Mouse (Mus musculus): ENCODE measurements around the gene 9430097D07Rik. TPM values are rescaled to one million over a fixed set of nuclear protein-coding genes. Genes with fewer than 3 reads are reported as not detected.

9430097D07Rik gene
- polyA plus RNA-seq, 1 experiment from 2014 or later, result not detected

GRCm38 (mm10) chr2:32596725-32597124 lies 21.2 kb upstream of the 9430097D07Rik start:
- Histone ChIP-seq H3K27ac (no peak overlapping the region), H3K4me1 (replicated peaks) (peaks cover 10% of the 10 kb centered on the region), H3K4me2 (no peak overlapping the region), H3K4me3 (replicated peaks) (no peak overlapping the region), H3K27me3 (no peaks in the 10 kb centered on the region), H3K9me3 (replicated peaks) (no peaks in the 10 kb centered on the region), H3K36me3 (peaks cover 25% of the 10 kb centered on the region), H3K9ac (no peak overlapping the region)
- 85% methylated on average over 13 of the region's 13 CpGs for WGBS (ENCODE audit: insufficient replicate concordance)
- ATAC-seq (ENCODE audit: low read depth) (no peak), DNase-seq (no peak)

GRCm38 (mm10) chr2:32591249-32591648 lies 15.8 kb upstream of the 9430097D07Rik start:
- DNase-seq (no peak), ATAC-seq (ENCODE audit: low read depth) (no peak)
- Histone ChIP-seq H3K4me1 (replicated peaks) (peaks cover 43% of the 10 kb centered on the region), H3K4me3 (replicated peaks) (no peak overlapping the region), H3K27ac (no peak overlapping the region), H3K4me2 (no peak overlapping the region), H3K9me3 (replicated peaks) (no peaks in the 10 kb centered on the region), H3K36me3 (peaks cover 29% of the 10 kb centered on the region), H3K9ac (no peak overlapping the region), H3K27me3 (no peaks in the 10 kb centered on the region)
- 81% methylated on average over 6 of the region's 6 CpGs for whole genome bisulfite sequencing (ENCODE audit: insufficient replicate concordance)

GRCm38 (mm10) chr2:32590224-32590623 lies 14.7 kb upstream of the 9430097D07Rik start:
- H3K9me3 ChIP-seq (replicated peaks), result no peaks in the 10 kb centered on the region
- 80% methylated on average over 10 of the region's 10 CpGs for WGBS (ENCODE audit: insufficient replicate concordance)
- no peak overlapping the region for H3K4me2 ChIP-seq
- peaks cover 20% of the 10 kb centered on the region for H3K36me3 ChIP-seq
- no peak overlapping the region for H3K4me3 ChIP-seq (replicated peaks)
- peaks cover 44% of the 10 kb centered on the region for H3K4me1 ChIP-seq (replicated peaks)
- no peak for DNase-seq
- H3K27me3 ChIP-seq, result no peaks in the 10 kb centered on the region
- H3K27ac ChIP-seq, result no peak overlapping the region
- ATAC-seq (ENCODE audit: low read depth), result no peak
- no peak overlapping the region for H3K9ac ChIP-seq

GRCm38 (mm10) chr2:32589213-32589795 lies 13.8 kb upstream of the 9430097D07Rik start:
- DNase-seq (no peak), ATAC-seq (ENCODE audit: low read depth) (no peak)
- H3K4me3 ChIP-seq (replicated peaks), result no peak overlapping the region
- no peaks in the 10 kb centered on the region for H3K27me3 ChIP-seq
- 0 out of 2 replicates have a peak overlapping the region, but pooled peaks have one; percentile 9 for H3K27ac ChIP-seq
- peak overlapping the region; percentile 89; the same call in 1 of the 2 replicates for H3K4me2 ChIP-seq
- peaks cover 44% of the 10 kb centered on the region for H3K4me1 ChIP-seq (replicated peaks)
- peaks cover 16% of the 10 kb centered on the region for H3K36me3 ChIP-seq
- 76% methylated on average over 11 of the region's 11 CpGs for WGBS (ENCODE audit: insufficient replicate concordance)
- H3K9me3 ChIP-seq (replicated peaks), result no peaks in the 10 kb centered on the region
- 0 out of 2 replicates have a peak overlapping the region, but pooled peaks have one; percentile 17 for H3K9ac ChIP-seq

- peak overlapping the region; percentile 41; the same call in 1 of the 2 replicates for H3K27ac ChIP-seq
Measured at GRCm38 (mm10) chr2:32587731-32588321, 12.3 kb upstream of the 9430097D07Rik start.

GRCm38 (mm10) chr2:32586871-32587351 lies 11.4 kb upstream of the 9430097D07Rik start, which contains the start of gene St6galnac4:
Gene St6galnac4 (plus strand): TSS chr2:32587095.
- H3K4me2 ChIP-seq, result peak within 1 kb of the TSS; percentile 89
- H3K9ac ChIP-seq, result peak within 1 kb of the TSS; percentile 76
- H3K27me3 ChIP-seq, result 0 out of 2 replicates have a peak, but pooled peaks cover 6% of the 10 kb centered on the region
- peaks cover 9% of the 10 kb centered on the region; the same call in 1 of the 2 replicates for H3K36me3 ChIP-seq
- peak; percentile 84 for ATAC-seq (ENCODE audit: low read depth)
- peak; percentile 85 for DNase-seq
- peak within 1 kb of the TSS; percentile 41 for H3K27ac ChIP-seq
- peak within 1 kb of the TSS; percentile 69 for H3K4me3 ChIP-seq (replicated peaks)
- WGBS (ENCODE audit: insufficient replicate concordance), result under 1% methylated on average over 38 of the region's 38 CpGs
- H3K4me1 ChIP-seq (replicated peaks), result peaks cover 53% of the 10 kb centered on the region
- no peaks in the 10 kb centered on the region for H3K9me3 ChIP-seq (replicated peaks)

More at GRCm38 (mm10) chr2:32587731-32588321, 12.3 kb upstream of the 9430097D07Rik start:
- Histone ChIP-seq H3K9ac (peak overlapping the region; percentile 76), H3K4me2 (peak overlapping the region; percentile 89), H3K36me3 (peaks cover 9% of the 10 kb centered on the region; the same call in 1 of the 2 replicates), H3K27me3 (0 out of 2 replicates have a peak, but pooled peaks cover 4% of the 10 kb centered on the region), H3K4me1 (replicated peaks) (peaks cover 50% of the 10 kb centered on the region), H3K4me3 (replicated peaks) (peak overlapping the region; percentile 69), H3K9me3 (replicated peaks) (no peaks in the 10 kb centered on the region)
- DNase-seq, result no peak
- no peak for ATAC-seq (ENCODE audit: low read depth)
- 9% methylated on average over 9 of the region's 9 CpGs for WGBS (ENCODE audit: insufficient replicate concordance)

- no peak overlapping the region for H3K4me2 ChIP-seq
- H3K27ac ChIP-seq, result no peak overlapping the region
- peaks cover 10% of the 10 kb centered on the region for H3K27me3 ChIP-seq
- H3K4me1 ChIP-seq (replicated peaks), result peaks cover 58% of the 10 kb centered on the region
- no peak overlapping the region for H3K9ac ChIP-seq
- DNase-seq (no peak), ATAC-seq (ENCODE audit: low read depth) (no peak)
- H3K4me3 ChIP-seq (replicated peaks), result no peak overlapping the region
- peaks cover 6% of the 10 kb centered on the region; the same call in 1 of the 2 replicates for H3K36me3 ChIP-seq
- 79% methylated on average over 7 of the region's 7 CpGs for WGBS (ENCODE audit: insufficient replicate concordance)
- no peaks in the 10 kb centered on the region for H3K9me3 ChIP-seq (replicated peaks)
Measured at GRCm38 (mm10) chr2:32585149-32585714, 9.7 kb upstream of the 9430097D07Rik start.

GRCm38 (mm10) chr2:32582830-32583799 lies 7.6 kb upstream of the 9430097D07Rik start:
- Histone ChIP-seq H3K4me1 (replicated peaks) (peaks cover 39% of the 10 kb centered on the region), H3K36me3 (no peaks in the 10 kb centered on the region), H3K4me3 (replicated peaks) (peak overlapping the region; percentile 38), H3K9me3 (replicated peaks) (no peaks in the 10 kb centered on the region), H3K27me3 (peaks cover 31% of the 10 kb centered on the region), H3K27ac (no peak overlapping the region), H3K9ac (peak overlapping the region; percentile 60), H3K4me2 (peak overlapping the region; percentile 67)
- ATAC-seq (ENCODE audit: low read depth) (peak; percentile 61), DNase-seq (peak; percentile 66)
- 10% methylated on average over 37 of the region's 37 CpGs for WGBS (ENCODE audit: insufficient replicate concordance)

- WGBS (ENCODE audit: insufficient replicate concordance), result 38% methylated on average over 19 of the region's 19 CpGs
- H3K36me3 ChIP-seq, result no peaks in the 10 kb centered on the region
- no peak overlapping the region for H3K27ac ChIP-seq
- DNase-seq, result peak; percentile 39
- H3K4me2 ChIP-seq, result peak overlapping the region; percentile 37
- H3K9me3 ChIP-seq (replicated peaks), result no peaks in the 10 kb centered on the region
- peaks cover 46% of the 10 kb centered on the region for H3K27me3 ChIP-seq
- ATAC-seq (ENCODE audit: low read depth), result no peak
- peaks cover 23% of the 10 kb centered on the region for H3K4me1 ChIP-seq (replicated peaks)
- no peak overlapping the region for H3K9ac ChIP-seq
- H3K4me3 ChIP-seq (replicated peaks), result 0 out of 2 replicates have a peak overlapping the region, but pooled peaks have one; percentile 21
Measured at GRCm38 (mm10) chr2:32581450-32582095, 6.1 kb upstream of the 9430097D07Rik start.
